Mouse (Mus musculus) midbrain, embryonic 14.5 days (tissue): ENCODE measurements around the gene Gm42791. TPM values are rescaled to one million over a fixed set of nuclear protein-coding genes. Genes with fewer than 3 reads are reported as not detected.

Source experiments
- ATAC-seq: fragments of 200-750 bp; cut with Nextera tagmentation; 2 replicates; pipeline ENCODE4 v1.8.0; 2017; ENCODE audit warnings: moderate number of reproducible peaks, moderate library complexity; ENCODE audit not compliant: low FRiP score, low TSS enrichment
- DNase-seq: peaks from one replicate; pipeline ENCODE4 v3.0.0-alpha.2; 2015
- H3K27ac ChIP-seq: fragments of 300-500 bp; sonication (generic); replicated peaks from 2 replicates; pipeline ENCODE4 v1.5.1; 2014; ENCODE audit warnings: mild to moderate bottlenecking, low read depth, low read length, moderate library complexity
- H3K27me3 ChIP-seq: fragments of 300-500 bp; sonication (generic); 2 replicates; pipeline ENCODE4 v1.6.1; 2014; ENCODE audit warnings: low read length, control low read depth, mixed read lengths; ENCODE audit not compliant: control insufficient read depth, insufficient read depth
- H3K36me3 ChIP-seq: fragments of 300-500 bp; sonication (generic); 2 replicates; pipeline ENCODE4 v1.6.1; 2014; ENCODE audit warnings: low read length, control low read depth; ENCODE audit not compliant: control insufficient read depth, insufficient read depth
- H3K4me1 ChIP-seq: fragments of 300-500 bp; sonication (generic); 2 replicates; pipeline ENCODE4 v1.6.1; 2014; ENCODE audit warnings: mild to moderate bottlenecking, antibody characterized with exemption, low read length, control low read depth; ENCODE audit not compliant: control insufficient read depth, insufficient read depth
- H3K4me2 ChIP-seq: fragments of 300-500 bp; sonication (generic); 2 replicates; pipeline ENCODE4 v1.6.1; 2014; ENCODE audit warnings: mild to moderate bottlenecking, low read length, moderate library complexity
- H3K4me3 ChIP-seq: fragments of 300-500 bp; sonication (generic); replicated peaks from 2 replicates; pipeline ENCODE4 v1.5.1; 2014; ENCODE audit warnings: low read depth, low read length
- H3K9ac ChIP-seq: fragments of 300-500 bp; sonication (generic); replicated peaks from 2 replicates; pipeline ENCODE4 v1.6.1; 2014; ENCODE audit warnings: mild to moderate bottlenecking, low read length, moderate library complexity
- H3K9me3 ChIP-seq: fragments of 300-500 bp; sonication (generic); 2 replicates; pipeline ENCODE4 v1.6.1; 2016; ENCODE audit warnings: low read length, control low read depth, mixed read lengths; ENCODE audit not compliant: control insufficient read depth
- WGBS: fragments of 180-500 bp; shearing (Covaris S2); extraction: QIAGEN DNeasy Blood & Tissue Kit; methylation state at CpG from one replicate; pipeline ENCODE4 v1.1.7; 2014; 5-methylcytosine and 5-hydroxymethylcytosine counted together
- polyA plus RNA-seq: library from polyadenylated mRNA; unstranded; fragments of >200 nt; fragmentation: Nextera tagmentation; extraction: Ambion mirVana; gene quantifications from 2 replicates; pipeline ENCODE4 v1.2.1, GENCODE M21; 2014

Gm42791 gene
- polyA plus RNA-seq, 1 experiment from 2014 or later = not detected

GRCm38 (mm10) chr5:148939948-148940382, 55.0 kb downstream of the Gm42791 start:
- H3K36me3 ChIP-seq = no peaks in the 10 kb centered on the region
- ATAC-seq (no peak), DNase-seq (no peak)
- 58% methylated on average over 11 of the region's 11 CpGs for WGBS
- H3K4me3 ChIP-seq = no peak overlapping the region
- no peaks in the 10 kb centered on the region for H3K27me3 ChIP-seq
- H3K27ac ChIP-seq = no peak overlapping the region
- no peak overlapping the region for H3K4me2 ChIP-seq
- 0 out of 2 replicates have a peak, but pooled peaks cover 5% of the 10 kb centered on the region for H3K4me1 ChIP-seq
- H3K9me3 ChIP-seq = no peaks in the 10 kb centered on the region
- H3K9ac ChIP-seq = no peak overlapping the region

DNA sequence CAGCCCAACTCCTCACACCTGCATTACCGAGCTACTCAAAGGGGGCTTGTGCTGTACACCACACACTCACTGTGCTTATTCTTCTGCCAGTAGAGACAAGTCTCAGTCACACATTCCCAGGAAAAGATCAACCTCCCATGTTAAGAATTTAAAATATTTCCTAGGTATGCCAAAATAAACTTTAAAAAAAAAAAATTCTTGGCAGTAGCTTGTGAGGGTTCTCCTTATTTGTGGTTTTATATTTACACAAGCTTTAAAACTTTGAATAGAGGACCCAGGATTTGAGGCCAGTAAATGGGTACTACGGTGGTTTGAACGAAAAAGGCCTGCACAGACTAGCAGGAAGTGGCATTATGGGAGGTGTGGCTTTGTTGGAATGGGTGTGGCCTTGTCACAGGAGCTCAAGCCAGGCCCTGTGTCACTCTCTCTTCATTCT, 58.4 kb downstream of the Gm42791 start:
- H3K9ac ChIP-seq = no peak overlapping the region
- no peaks in the 10 kb centered on the region for H3K4me1 ChIP-seq
- 94% methylated on average over 3 of the region's 3 CpGs for WGBS
- H3K27me3 ChIP-seq = no peaks in the 10 kb centered on the region
- no peak overlapping the region for H3K27ac ChIP-seq
- no peaks in the 10 kb centered on the region for H3K36me3 ChIP-seq
- no peak overlapping the region for H3K4me2 ChIP-seq
- no peak overlapping the region for H3K4me3 ChIP-seq
- H3K9me3 ChIP-seq = no peaks in the 10 kb centered on the region
- DNase-seq (no peak), ATAC-seq (no peak)

DNA sequence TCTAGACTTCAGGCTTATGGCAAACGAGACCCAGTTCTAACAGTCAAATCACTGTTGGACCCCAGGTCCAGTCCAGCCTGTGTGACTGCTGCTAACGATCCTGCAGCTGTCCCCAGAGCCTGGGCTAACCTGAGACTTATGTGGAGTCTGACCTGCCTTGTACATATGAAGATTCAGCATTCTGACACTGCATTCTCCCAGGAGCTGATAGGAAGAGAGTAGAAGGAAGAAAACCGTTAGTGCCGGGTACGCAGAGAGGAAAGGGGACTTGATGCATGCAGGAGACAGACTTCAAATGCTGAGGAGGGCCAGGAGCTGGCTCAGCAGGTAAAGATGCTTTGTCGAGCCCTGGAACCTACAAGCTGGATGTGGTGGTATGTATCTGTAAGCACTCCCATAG, 59.1 kb downstream of the Gm42791 start:
- Histone ChIP-seq H3K36me3 (no peaks in the 10 kb centered on the region), H3K4me3 (no peak overlapping the region), H3K9ac (no peak overlapping the region), H3K27ac (no peak overlapping the region), H3K9me3 (no peaks in the 10 kb centered on the region), H3K4me1 (no peaks in the 10 kb centered on the region), H3K4me2 (no peak overlapping the region), H3K27me3 (no peaks in the 10 kb centered on the region)
- DNase-seq = no peak
- ATAC-seq = no peak
- WGBS = 90% methylated on average over 6 of the region's 6 CpGs

GRCm38 (mm10) chr5:148935071-148935821, 59.7 kb downstream of the Gm42791 start:
- H3K36me3 ChIP-seq = no peaks in the 10 kb centered on the region
- WGBS = 51% methylated on average over 7 of the region's 7 CpGs
- no peaks in the 10 kb centered on the region for H3K27me3 ChIP-seq
- H3K4me1 ChIP-seq = no peaks in the 10 kb centered on the region
- no peak overlapping the region for H3K4me3 ChIP-seq
- no peak overlapping the region for H3K9ac ChIP-seq
- no peak overlapping the region for H3K27ac ChIP-seq
- H3K9me3 ChIP-seq = no peaks in the 10 kb centered on the region
- DNase-seq (no peak), ATAC-seq (no peak)
- no peak overlapping the region for H3K4me2 ChIP-seq

- Histone ChIP-seq H3K4me1 (no peaks in the 10 kb centered on the region), H3K27ac (no peak overlapping the region), H3K9me3 (no peaks in the 10 kb centered on the region), H3K4me2 (no peak overlapping the region), H3K4me3 (no peak overlapping the region), H3K36me3 (no peaks in the 10 kb centered on the region), H3K9ac (no peak overlapping the region), H3K27me3 (no peaks in the 10 kb centered on the region)
- no peak for ATAC-seq
- no peak for DNase-seq
- WGBS = 66% methylated on average over 6 of the region's 6 CpGs
Measured at GRCm38 (mm10) chr5:148934457-148934856, 60.5 kb downstream of the Gm42791 start.

DNA sequence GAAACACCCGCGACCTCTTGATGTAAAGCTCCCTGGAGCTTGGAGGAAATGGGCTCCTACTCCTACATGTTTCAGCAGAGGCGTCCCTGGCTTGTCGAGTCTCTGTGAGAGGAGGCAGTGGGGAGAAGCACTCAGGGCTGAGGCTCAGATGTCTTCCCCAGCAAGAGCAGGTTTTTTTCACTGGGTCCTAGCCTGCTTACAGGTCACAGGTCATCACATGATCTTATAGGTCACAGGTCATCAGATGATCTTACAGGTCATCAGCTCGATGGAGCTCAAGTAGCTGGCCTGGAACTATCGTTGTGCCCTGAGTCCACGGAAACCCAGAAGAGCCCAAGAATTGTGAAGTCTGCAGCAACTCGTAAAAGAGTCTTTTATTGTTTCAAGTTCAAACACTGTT, 61.2 kb downstream of the Gm42791 start:
- Histone ChIP-seq H3K4me2 (no peak overlapping the region), H3K36me3 (no peaks in the 10 kb centered on the region), H3K27me3 (no peaks in the 10 kb centered on the region), H3K9ac (no peak overlapping the region), H3K4me3 (no peak overlapping the region), H3K4me1 (no peaks in the 10 kb centered on the region), H3K27ac (no peak overlapping the region), H3K9me3 (no peaks in the 10 kb centered on the region)
- WGBS = 81% methylated on average over 8 of the region's 8 CpGs
- DNase-seq = no peak
- ATAC-seq = no peak

GRCm38 (mm10) chr5:148931301-148931700, 63.6 kb downstream of the Gm42791 start:
- no peaks in the 10 kb centered on the region for H3K9me3 ChIP-seq
- WGBS = 79% methylated on average over 1 of the region's 1 CpGs
- no peaks in the 10 kb centered on the region for H3K27me3 ChIP-seq
- H3K9ac ChIP-seq = no peak overlapping the region
- DNase-seq (no peak), ATAC-seq (no peak)
- H3K36me3 ChIP-seq = no peaks in the 10 kb centered on the region
- H3K4me3 ChIP-seq = no peak overlapping the region
- peaks cover 9% of the 10 kb centered on the region for H3K4me1 ChIP-seq
- H3K4me2 ChIP-seq = no peak overlapping the region
- H3K27ac ChIP-seq = no peak overlapping the region

DNA sequence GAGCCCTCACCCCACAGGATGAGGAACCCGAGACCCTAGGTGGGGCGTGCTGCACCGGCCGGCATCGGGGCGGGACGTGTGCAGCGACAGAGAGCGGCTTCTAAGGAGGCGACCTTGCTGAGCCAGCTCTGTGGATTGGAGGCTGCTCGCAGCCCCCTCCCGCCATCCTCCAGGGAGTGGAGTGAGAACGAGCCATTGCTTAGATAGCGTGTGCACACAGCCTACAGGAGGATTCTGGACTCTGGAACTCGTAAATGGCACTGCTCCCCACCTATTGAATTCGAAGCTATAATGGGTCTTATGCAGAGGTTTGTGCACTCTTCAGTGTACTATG, 65.9 kb downstream of the Gm42791 start, which contains the start of gene Katnal1:
TSS of gene Katnal1 (minus strand) at position 205 of the 334 bp plus-strand sequence.
- Histone ChIP-seq H3K27me3 (no peaks in the 10 kb centered on the region), H3K9ac (peak within 1 kb of the TSS; percentile 85), H3K27ac (peak within 1 kb of the TSS; percentile 98), H3K36me3 (peaks cover 3% of the 10 kb centered on the region; the same call in 1 of the 2 replicates), H3K4me1 (peaks cover 9% of the 10 kb centered on the region), H3K4me2 (peak within 1 kb of the TSS; percentile 70), H3K4me3 (peak within 1 kb of the TSS; percentile 70), H3K9me3 (no peaks in the 10 kb centered on the region)
- no peak for DNase-seq
- no peak; the same call in 1 of the 2 replicates for ATAC-seq
- WGBS = 1% methylated on average over 16 of the region's 16 CpGs
